Mouse (Mus musculus) neural tube, embryonic 11.5 days (tissue): ENCODE data around the gene Boll. TPM values are rescaled to one million over a fixed set of nuclear protein-coding genes. Genes with fewer than 3 reads are reported as not detected.
A peak's percentile ranks its signal among the peaks of the same experiment; 100 is the strongest.

Experiments
- ATAC-seq: fragments of 200-750 bp; cut with Nextera tagmentation; 2 replicates; pipeline ENCODE4 v1.8.0; 2017; ENCODE audit warnings: moderate number of reproducible peaks, mild to moderate bottlenecking, moderate TSS enrichment, moderate library complexity; ENCODE audit not compliant: insufficient read depth, low FRiP score, low TSS enrichment
- DNase-seq: peaks from one replicate; pipeline ENCODE4 v3.0.0-alpha.2; 2015; ENCODE audit warnings: low spot score
- H3K27ac ChIP-seq: fragments of 300-500 bp; sonication (generic); 2 replicates; pipeline ENCODE4 v1.5.1; 2014; ENCODE audit warnings: low read depth, mild to moderate bottlenecking, low read length
- H3K27me3 ChIP-seq: fragments of 300-500 bp; sonication (generic); 2 replicates; pipeline ENCODE4 v1.6.1; 2014; ENCODE audit warnings: mild to moderate bottlenecking, low read length, mixed read lengths; ENCODE audit not compliant: control insufficient read depth, insufficient read depth
- H3K36me3 ChIP-seq: fragments of 300-500 bp; sonication (generic); 2 replicates; pipeline ENCODE4 v1.6.1; 2014; ENCODE audit warnings: mild to moderate bottlenecking, low read length, moderate library complexity, mixed read lengths; ENCODE audit not compliant: control insufficient read depth, insufficient read depth
- H3K4me1 ChIP-seq: fragments of 300-500 bp; sonication (generic); 2 replicates; pipeline ENCODE4 v1.6.1; 2014; ENCODE audit warnings: low read length, mixed read lengths; ENCODE audit not compliant: control insufficient read depth, insufficient read depth
- H3K4me2 ChIP-seq: fragments of 300-500 bp; sonication (generic); 2 replicates; pipeline ENCODE4 v1.6.1; 2014; ENCODE audit warnings: low read depth, mild to moderate bottlenecking, moderate library complexity
- H3K4me3 ChIP-seq: fragments of 300-500 bp; sonication (generic); 2 replicates; pipeline ENCODE4 v1.5.1; 2014; ENCODE audit warnings: low read depth, low read length
- H3K9ac ChIP-seq: fragments of 300-500 bp; sonication (generic); 2 replicates; pipeline ENCODE4 v1.6.1; 2014; ENCODE audit warnings: mild to moderate bottlenecking, low read length
- H3K9me3 ChIP-seq: fragments of 300-500 bp; sonication (generic); 2 replicates; pipeline ENCODE4 v1.6.1; 2016; ENCODE audit warnings: low read length; ENCODE audit not compliant: control insufficient read depth
- WGBS: fragments of 180-500 bp; shearing (Covaris S2); extraction: QIAGEN DNeasy Blood & Tissue Kit; methylation state at CpG from one replicate; pipeline ENCODE4 v1.1.7; 2014; 5-methylcytosine and 5-hydroxymethylcytosine counted together
- polyA plus RNA-seq: library from polyadenylated mRNA; unstranded; fragments of >200 nt; fragmentation: Nextera tagmentation; extraction: Ambion mirVana; gene quantifications from 2 replicates; pipeline ENCODE4 v1.2.1, GENCODE M21; 2014

Gene Boll
- polyA plus RNA-seq, 1 experiment from 2014 or later: 0.49 TPM

GRCm38 (mm10) chr1:55279081-55279480 is 84.2 kb downstream of the Boll start:
- no peaks in the 10 kb centered on the region for H3K27me3 ChIP-seq
- WGBS: 81% methylated on average over 9 of the region's 9 CpGs
- no peaks in the 10 kb centered on the region for H3K36me3 ChIP-seq
- H3K4me3 ChIP-seq: no peak overlapping the region
- no peak overlapping the region for H3K9ac ChIP-seq
- no peaks in the 10 kb centered on the region for H3K9me3 ChIP-seq
- H3K27ac ChIP-seq: no peak overlapping the region
- DNase-seq (no peak), ATAC-seq (no peak)
- H3K4me1 ChIP-seq: no peaks in the 10 kb centered on the region
- H3K4me2 ChIP-seq: no peak overlapping the region

- H3K27ac ChIP-seq: no peak overlapping the region
- H3K4me1 ChIP-seq: no peaks in the 10 kb centered on the region
- no peak overlapping the region for H3K4me3 ChIP-seq
- H3K9ac ChIP-seq: no peak overlapping the region
- no peaks in the 10 kb centered on the region for H3K9me3 ChIP-seq
- H3K27me3 ChIP-seq: no peaks in the 10 kb centered on the region
- DNase-seq: no peak
- 76% methylated on average over 2 of the region's 2 CpGs for WGBS
- no peaks in the 10 kb centered on the region for H3K36me3 ChIP-seq
- H3K4me2 ChIP-seq: no peak overlapping the region
- ATAC-seq: no peak
Observed at GRCm38 (mm10) chr1:55265447-55265846, 97.8 kb downstream of the Boll start.

GRCm38 (mm10) chr1:55264385-55264784 is 98.9 kb downstream of the Boll start:
- WGBS: 48% methylated on average over 2 of the region's 2 CpGs
- no peak for ATAC-seq

GRCm38 (mm10) chr1:55246374-55246773 is 116.9 kb downstream of the Boll start:
- no peak overlapping the region for H3K27ac ChIP-seq
- DNase-seq: no peak
- no peaks in the 10 kb centered on the region for H3K36me3 ChIP-seq
- H3K27me3 ChIP-seq: no peaks in the 10 kb centered on the region
- WGBS: 87% methylated on average over 2 of the region's 2 CpGs
- H3K4me2 ChIP-seq: no peak overlapping the region
- H3K9me3 ChIP-seq: no peaks in the 10 kb centered on the region
- H3K4me3 ChIP-seq: no peak overlapping the region
- H3K4me1 ChIP-seq: no peaks in the 10 kb centered on the region
- H3K9ac ChIP-seq: no peak overlapping the region
- ATAC-seq: no peak

More at GRCm38 (mm10) chr1:55264385-55264784, 98.9 kb downstream of the Boll start:
- Histone ChIP-seq H3K9ac (no peak overlapping the region), H3K36me3 (no peaks in the 10 kb centered on the region), H3K27ac (no peak overlapping the region), H3K4me1 (no peaks in the 10 kb centered on the region), H3K27me3 (no peaks in the 10 kb centered on the region), H3K9me3 (no peaks in the 10 kb centered on the region), H3K4me2 (no peak overlapping the region), H3K4me3 (no peak overlapping the region)
- DNase-seq: no peak

GRCm38 (mm10) chr1:55239237-55239636 is 124.0 kb downstream of the Boll start:
- Histone ChIP-seq H3K9ac (no peak overlapping the region), H3K36me3 (no peaks in the 10 kb centered on the region), H3K4me2 (peak overlapping the region; percentile 96), H3K27ac (no peak overlapping the region), H3K27me3 (no peaks in the 10 kb centered on the region), H3K4me1 (peaks cover 10% of the 10 kb centered on the region; the same call in 1 of the 2 replicates), H3K9me3 (no peaks in the 10 kb centered on the region), H3K4me3 (peak overlapping the region; percentile 81; the same call in 1 of the 2 replicates)
- peak; percentile 49 for DNase-seq
- WGBS: 2% methylated on average over 1 of the region's 1 CpGs
- ATAC-seq: no peak

- Histone ChIP-seq H3K9ac (peak overlapping the region; percentile 62), H3K27ac (no peak overlapping the region), H3K4me1 (peaks cover 10% of the 10 kb centered on the region; the same call in 1 of the 2 replicates), H3K36me3 (no peaks in the 10 kb centered on the region), H3K9me3 (no peaks in the 10 kb centered on the region), H3K27me3 (no peaks in the 10 kb centered on the region), H3K4me3 (peak overlapping the region; percentile 81), H3K4me2 (peak overlapping the region; percentile 96)
- DNase-seq (peak; percentile 29), ATAC-seq (no peak)
- WGBS: 30% methylated on average over 13 of the region's 13 CpGs
Observed at GRCm38 (mm10) chr1:55238496-55238895, 124.8 kb downstream of the Boll start.

GRCm38 (mm10) chr1:55237643-55238161 is 125.6 kb downstream of the Boll start:
- DNase-seq: no peak
- Histone ChIP-seq H3K4me3 (peak overlapping the region; percentile 81), H3K9me3 (no peaks in the 10 kb centered on the region), H3K27ac (peak overlapping the region; percentile 60; the same call in 1 of the 2 replicates), H3K27me3 (no peaks in the 10 kb centered on the region), H3K36me3 (no peaks in the 10 kb centered on the region), H3K9ac (peak overlapping the region; percentile 62), H3K4me1 (peaks cover 10% of the 10 kb centered on the region; the same call in 1 of the 2 replicates), H3K4me2 (peak overlapping the region; percentile 96)
- peak; percentile 58 for ATAC-seq
- WGBS: under 1% methylated on average over 23 of the region's 23 CpGs

GRCm38 (mm10) chr1:55236890-55237642 is 126.2 kb downstream of the Boll start, which contains the start of gene Mars2:
TSS of gene Mars2 (plus strand) at chr1:55237177.
- H3K4me1 ChIP-seq: peaks cover 10% of the 10 kb centered on the region; the same call in 1 of the 2 replicates
- H3K27ac ChIP-seq: peak within 1 kb of the TSS; percentile 60; the same call in 1 of the 2 replicates
- peak within 1 kb of the TSS; percentile 81 for H3K4me3 ChIP-seq
- no peaks in the 10 kb centered on the region for H3K9me3 ChIP-seq
- no peaks in the 10 kb centered on the region for H3K36me3 ChIP-seq
- no peaks in the 10 kb centered on the region for H3K27me3 ChIP-seq
- ATAC-seq (peak; percentile 97), DNase-seq (peak; percentile 97)
- under 1% methylated on average over 76 of the region's 82 CpGs for WGBS
- H3K9ac ChIP-seq: peak within 1 kb of the TSS; percentile 62
- H3K4me2 ChIP-seq: peak within 1 kb of the TSS; percentile 96
